Comparison of ENCODE assay signal across 8 mouse cellular contexts in the genomic region with DNA sequence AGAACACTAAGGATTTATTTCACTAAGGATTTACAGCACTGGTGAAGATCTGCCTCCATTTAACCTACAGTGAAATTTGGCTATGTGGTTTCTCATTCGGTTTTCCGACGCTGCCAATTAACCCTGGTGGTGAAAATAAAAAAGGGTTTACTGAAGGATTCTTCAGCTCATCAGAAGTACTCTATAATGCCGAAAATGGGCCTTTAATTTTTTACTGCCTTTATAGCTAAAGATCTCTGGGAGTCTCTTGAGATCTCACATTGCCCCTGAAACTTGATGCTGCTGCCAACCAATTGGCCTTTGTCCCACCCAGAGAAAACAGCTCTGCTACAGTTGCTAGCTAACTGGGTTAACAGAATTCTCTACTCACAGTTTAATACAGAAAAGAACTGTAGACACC. TPM values are rescaled to one million over a fixed set of nuclear protein-coding genes. Genes with fewer than 3 reads are reported as not detected.
DNase-seq lines count a peak whose midpoint lies in the region; ATAC-seq and TF ChIP-seq lines count a peak whose summit lies in the region.

No protein-coding gene starts in this region.

- peak overlapping the region; percentile 87 for H3K4me3 ChIP-seq in left cerebral cortex, adult 2 months
- H3K4me3 ChIP-seq in hindbrain, embryonic 13.5 days = peak overlapping the region; percentile 91
- H3K4me3 ChIP-seq in liver, embryonic 13.5 days (replicated peaks) = peak overlapping the region; percentile 98

- TF ChIP-seq CTCF in left cerebral cortex, adult 2 months (IDR thresholded peaks at IDR 0.05) = peak; percentile 36

- peak overlapping the region; percentile 98 for H3K9ac ChIP-seq in hindbrain, embryonic 13.5 days
- H3K9ac ChIP-seq in liver, embryonic 13.5 days = peak overlapping the region; percentile 76

- peaks cover 24% of the 10 kb centered on the region for H3K36me3 ChIP-seq in hindbrain, embryonic 13.5 days
- peaks cover 24% of the 10 kb centered on the region for H3K36me3 ChIP-seq in liver, embryonic 13.5 days

- no peaks in the 10 kb centered on the region for H3K27me3 ChIP-seq in hindbrain, embryonic 13.5 days
- H3K27me3 ChIP-seq in liver, embryonic 13.5 days = no peaks in the 10 kb centered on the region

- DNase-seq in left cerebral cortex, adult 2 months (ENCODE audit: extremely low spot score in 1 of 2, low spot score in 2 of 2) = no peak
- DNase-seq in left cerebral cortex, postnatal 25 days (ENCODE audit: low spot score in 2 of 2) = no peak
- DNase-seq in cerebellum, postnatal 14 days = peak; percentile 48 to 52
- no peak for DNase-seq in liver, embryonic 13.5 days
- DNase-seq in right cerebral cortex, postnatal 25 days = no peak
- DNase-seq in right cerebral cortex, postnatal 10 days (ENCODE audit: low spot score in 2 of 2) = no peak
- no peak for DNase-seq in layer of hippocampus, adult 8-10 months (ENCODE audit: low spot score in 2 of 2)

- peak overlapping the region; percentile 86 for H3K27ac ChIP-seq in left cerebral cortex, adult 2 months
- peak overlapping the region; percentile 100 for H3K27ac ChIP-seq in hindbrain, embryonic 13.5 days
- peak overlapping the region; percentile 100 for H3K27ac ChIP-seq in liver, embryonic 13.5 days

- H3K4me1 ChIP-seq in hindbrain, embryonic 13.5 days (replicated peaks) = peaks cover 17% of the 10 kb centered on the region
- H3K4me1 ChIP-seq in liver, embryonic 13.5 days (replicated peaks) = peaks cover 34% of the 10 kb centered on the region

- peak overlapping the region; percentile 51 for H3K4me2 ChIP-seq in hindbrain, embryonic 13.5 days
- peak overlapping the region; percentile 76 for H3K4me2 ChIP-seq in liver, embryonic 13.5 days

- intact Hi-C loops in left cerebral cortex, adult 2 months (cut with DNase I) = loop anchor here (1.0 to 10.0 kb wide), 3 partner anchors 60 to 1306 kb away; a partner anchor contains a TSS
- intact Hi-C loops in left cerebral cortex, postnatal 25 days (cut with DNase I) = loop anchor here (2.0 kb wide), 2 partner anchors 40 to 218 kb away; a partner anchor contains a TSS

- 3% methylated on average over 4 of the region's 4 CpGs for WGBS in hindbrain, embryonic 13.5 days
- 2% methylated on average over 4 of the region's 4 CpGs for WGBS in liver, embryonic 13.5 days (ENCODE audit: insufficient replicate concordance)

- no peaks in the 10 kb centered on the region for H3K9me3 ChIP-seq in hindbrain, embryonic 13.5 days
- H3K9me3 ChIP-seq in liver, embryonic 13.5 days (replicated peaks) = no peaks in the 10 kb centered on the region

- no peak for ATAC-seq in hindbrain, embryonic 13.5 days (ENCODE audit: low FRiP score)
- no peak for ATAC-seq in liver, embryonic 13.5 days (ENCODE audit: low read depth)

RNA-seq across cellular contexts. Expression of a gene that starts 40.1 kb away (rescaled TPM):
- total RNA-seq in left cerebral cortex, adult 2 months (2021) = 10 to 100 TPM; 23.1 to 24.1 TPM
- total RNA-seq in left cerebral cortex, postnatal 25 days (2021) = 10 to 100 TPM; 22.1 to 24.8 TPM
- polyA plus RNA-seq in hindbrain, embryonic 13.5 days (2015; fragmentation: Nextera tagmentation; extraction: Ambion mirVana) = 40.9 and 42.1 TPM in 2 replicates
- polyA plus RNA-seq in liver, embryonic 13.5 days (2015; fragmentation: Nextera tagmentation; extraction: Ambion mirVana) = 0.31 and 0.37 TPM in 2 replicates
- 10 to 100 TPM; 21.8 to 25.8 (median 24.5) TPM for total RNA-seq in layer of hippocampus, adult 8-10 months (2022)

RNA-seq across cellular contexts. Expression of a gene that starts 41.0 kb away (rescaled TPM):
- 100 to 1,000 TPM; 152 to 156 TPM for total RNA-seq in left cerebral cortex, adult 2 months (2021)
- 100 to 1,000 TPM; 130 to 145 TPM for total RNA-seq in left cerebral cortex, postnatal 25 days (2021)
- polyA plus RNA-seq in hindbrain, embryonic 13.5 days (2015; fragmentation: Nextera tagmentation; extraction: Ambion mirVana) = 64.9 and 69.5 TPM in 2 replicates
- 28.4 and 33.6 TPM in 2 replicates for polyA plus RNA-seq in liver, embryonic 13.5 days (2015; fragmentation: Nextera tagmentation; extraction: Ambion mirVana)
- 100 to 1,000 TPM; 127 to 141 (median 133) TPM for total RNA-seq in layer of hippocampus, adult 8-10 months (2022)

RNA-seq across cellular contexts. Expression of a gene that starts 59.4 kb away (rescaled TPM):
- total RNA-seq in left cerebral cortex, adult 2 months (2021) = 1 to 10 TPM; 5.5 to 6.3 TPM
- total RNA-seq in left cerebral cortex, postnatal 25 days (2021) = 1 to 10 TPM; 5.8 to 6.3 TPM
- 1.3 and 2.4 TPM in 2 replicates for polyA plus RNA-seq in hindbrain, embryonic 13.5 days (2015; fragmentation: Nextera tagmentation; extraction: Ambion mirVana)
- polyA plus RNA-seq in liver, embryonic 13.5 days (2015; fragmentation: Nextera tagmentation; extraction: Ambion mirVana) = 0.23 and 0.24 TPM in 2 replicates
- total RNA-seq in layer of hippocampus, adult 8-10 months (2022) = 10 to 100 TPM in 2 of 4 experiments, 1 to 10 TPM in 2; 8.5 to 10.9 (median 9.5) TPM

Comparison
In these comparisons a context has a peak if more than half of its experiments do, and no peak if none do; other contexts are left out.
1. DNase-seq: peak in cerebellum, postnatal 14 days (2 of 2); none in left cerebral cortex, adult 2 months (0 of 2), left cerebral cortex, postnatal 25 days (0 of 2), liver, embryonic 13.5 days (single experiment), right cerebral cortex, postnatal 25 days (single experiment), right cerebral cortex, postnatal 10 days (0 of 2) and layer of hippocampus, adult 8-10 months (0 of 2).
2. Peak in every context shown above with its lines, with median percentiles within 50 percentile points of each other: H3K27ac ChIP-seq and H3K4me3 ChIP-seq.